17 mouse cellular contexts compared by ENCODE assay signal in genomic region chr10:90968247-90968646, GRCm38 (mm10).
"Had no signal": no experiment of that assay in that cellular context is flagged by ENCODE, and none has a peak within 500 bp of the region (broad histone marks: within the 10 kb centered on the region; RNA-seq: fewer than 3 reads in every experiment).

No protein-coding gene starts in this region.

- H3K36me3 ChIP-seq: liver, embryonic 15.5 days; midbrain, embryonic 10.5 days; midbrain, embryonic 12.5 days; neural tube, embryonic 13.5 days; stomach, embryonic 15.5 days had no signal

- H3K9me3 ChIP-seq: liver, embryonic 15.5 days; midbrain, embryonic 10.5 days; midbrain, embryonic 12.5 days; neural tube, embryonic 13.5 days; neural tube, embryonic 15.5 days; stomach, embryonic 15.5 days had no signal

- DNase-seq: lung, adult 18-20 months; lung, embryonic 14.5 days; lung, postnatal 10 days; lung, postnatal 4 days; midbrain, embryonic 14.5 days; thymus, adult 2 months; thymus, postnatal 25 days; thymus, postnatal 4 days had no signal

- H3K4me1 ChIP-seq: stomach, embryonic 15.5 days had no signal

- ATAC-seq: midbrain, embryonic 16.5 days had no signal

- H3K4me3 ChIP-seq: liver, embryonic 15.5 days; midbrain, embryonic 10.5 days; midbrain, embryonic 12.5 days; myocyte; neural tube, embryonic 13.5 days; neural tube, embryonic 15.5 days; stomach, embryonic 15.5 days had no signal

- H3K27ac ChIP-seq: liver, embryonic 15.5 days; midbrain, embryonic 10.5 days; midbrain, embryonic 12.5 days; neural tube, embryonic 13.5 days; neural tube, embryonic 15.5 days; stomach, embryonic 15.5 days; stomach, postnatal 0 days had no signal
